Mouse (Mus musculus) liver, embryonic 11.5 days (tissue): ENCODE results near the gene Prune2. TPM values are rescaled to one million over a fixed set of nuclear protein-coding genes. Genes with fewer than 3 reads are reported as not detected.
"Not testable (repeated sequence)": the region's sequence is repeated elsewhere in the genome, so short reads cannot be mapped to it uniquely, and the experiment has no call there.

ENCODE experiments used
- ATAC-seq: fragments of 200-750 bp; cut with Nextera tagmentation; replicated peaks from 2 replicates; pipeline ENCODE4 v1.8.0; 2017; ENCODE audit warnings: moderate number of reproducible peaks, mild to moderate bottlenecking, moderate TSS enrichment, moderate library complexity; ENCODE audit not compliant: low FRiP score
- DNase-seq: peaks from one replicate; pipeline ENCODE4 v3.0.0-alpha.2; 2017; ENCODE audit warnings: low spot score
- H3K27ac ChIP-seq: fragments of 300-500 bp; sonication (generic); 2 replicates; pipeline ENCODE4 v1.5.1; 2014; ENCODE audit warnings: mild to moderate bottlenecking, low read depth, low read length, control low read depth
- H3K27me3 ChIP-seq: fragments of 300-500 bp; sonication (generic); replicated peaks from 2 replicates; pipeline ENCODE4 v1.6.1; 2014; ENCODE audit warnings: low read length, mixed read lengths; ENCODE audit not compliant: control insufficient read depth, insufficient read depth
- H3K36me3 ChIP-seq: fragments of 300-500 bp; sonication (generic); 2 replicates; pipeline ENCODE4 v1.6.1; 2014; ENCODE audit warnings: mild to moderate bottlenecking, low read length, moderate library complexity, mixed read lengths; ENCODE audit not compliant: control insufficient read depth, insufficient read depth
- H3K4me1 ChIP-seq: fragments of 300-500 bp; sonication (generic); replicated peaks from 2 replicates; pipeline ENCODE4 v1.6.1; 2014; ENCODE audit warnings: low read length, mixed read lengths; ENCODE audit not compliant: control insufficient read depth, insufficient read depth
- H3K4me2 ChIP-seq: fragments of 300-500 bp; sonication (generic); 2 replicates; pipeline ENCODE4 v1.6.1; 2014; ENCODE audit warnings: mild to moderate bottlenecking, control low read depth, moderate library complexity
- H3K4me3 ChIP-seq: fragments of 300-500 bp; sonication (generic); 2 replicates; pipeline ENCODE4 v1.5.1; 2014; ENCODE audit warnings: low read depth, low read length, control low read depth
- H3K9ac ChIP-seq: fragments of 300-500 bp; sonication (generic); 2 replicates; pipeline ENCODE4 v1.6.1; 2014; ENCODE audit warnings: low read depth, low read length, control low read depth
- H3K9me3 ChIP-seq: fragments of 300-500 bp; sonication (generic); 2 replicates; pipeline ENCODE4 v1.6.1; 2016; ENCODE audit warnings: low read length, inconsistent platforms, mixed read lengths; ENCODE audit not compliant: control insufficient read depth
- WGBS: fragments of 180-500 bp; shearing (Covaris S2); extraction: QIAGEN DNeasy Blood & Tissue Kit; methylation state at CpG from one replicate; pipeline ENCODE4 v1.1.7; 2014; 5-methylcytosine and 5-hydroxymethylcytosine counted together
- polyA plus RNA-seq: library from polyadenylated mRNA; unstranded; fragments of >200 nt; fragmentation: Nextera tagmentation; extraction: Ambion mirVana; gene quantifications from 2 replicates; pipeline ENCODE4 v1.2.1, GENCODE M21; 2014

The Prune2 gene
- polyA plus RNA-seq, 1 experiment from 2014 or later, result 1.4 TPM

GRCm38 (mm10) chr19:17166288-17166687, 210.4 kb downstream of the Prune2 start:
- no peak overlapping the region for H3K27ac ChIP-seq
- H3K36me3 ChIP-seq, result no peaks in the 10 kb centered on the region
- H3K9me3 ChIP-seq, result no peaks in the 10 kb centered on the region
- H3K9ac ChIP-seq, result no peak overlapping the region
- no peak overlapping the region for H3K4me3 ChIP-seq
- DNase-seq (no peak), ATAC-seq (no peak)
- H3K27me3 ChIP-seq, result no peaks in the 10 kb centered on the region
- WGBS, result 56% methylated on average over 7 of the region's 7 CpGs
- no peak overlapping the region for H3K4me2 ChIP-seq
- H3K4me1 ChIP-seq, result peaks cover 3% of the 10 kb centered on the region

GRCm38 (mm10) chr19:17168186-17168585, 212.3 kb downstream of the Prune2 start:
- H3K9me3 ChIP-seq, result no peaks in the 10 kb centered on the region
- no peak for ATAC-seq

GRCm38 (mm10) chr19:17169746-17170145, 213.8 kb downstream of the Prune2 start:
- Histone ChIP-seq H3K4me3 (no peak overlapping the region), H3K9me3 (no peaks in the 10 kb centered on the region), H3K4me2 (no peak overlapping the region), H3K4me1 (no peaks in the 10 kb centered on the region), H3K27ac (no peak overlapping the region), H3K36me3 (no peaks in the 10 kb centered on the region), H3K9ac (no peak overlapping the region), H3K27me3 (no peaks in the 10 kb centered on the region)
- 72% methylated on average over 10 of the region's 10 CpGs for WGBS
- ATAC-seq (no peak), DNase-seq (no peak)

More at GRCm38 (mm10) chr19:17168186-17168585, 212.3 kb downstream of the Prune2 start:
- Histone ChIP-seq H3K27me3 (no peaks in the 10 kb centered on the region), H3K27ac (no peak overlapping the region), H3K4me2 (no peak overlapping the region), H3K9ac (no peak overlapping the region), H3K36me3 (no peaks in the 10 kb centered on the region), H3K4me1 (peaks cover 3% of the 10 kb centered on the region), H3K4me3 (no peak overlapping the region)
- DNase-seq, result no peak
- WGBS, result 83% methylated on average over 9 of the region's 9 CpGs

GRCm38 (mm10) chr19:17174501-17174900, 218.6 kb downstream of the Prune2 start:
- 85% methylated on average over 2 of the region's 2 CpGs for WGBS
- H3K4me3 ChIP-seq, H3K27ac ChIP-seq, H3K4me1 ChIP-seq, H3K9ac ChIP-seq, ATAC-seq, H3K36me3 ChIP-seq, H3K4me2 ChIP-seq, H3K27me3 ChIP-seq, H3K9me3 ChIP-seq, DNase-seq: not testable (repeated sequence)

- Histone ChIP-seq H3K9ac (no peak overlapping the region), H3K4me2 (no peak overlapping the region), H3K36me3 (no peaks in the 10 kb centered on the region), H3K27me3 (no peaks in the 10 kb centered on the region), H3K4me1 (no peaks in the 10 kb centered on the region), H3K4me3 (no peak overlapping the region), H3K9me3 (no peaks in the 10 kb centered on the region), H3K27ac (no peak overlapping the region)
- no peak for ATAC-seq
- 67% methylated on average over 4 of the region's 4 CpGs for WGBS
- no peak for DNase-seq
These were observed 224.6 kb downstream of the Prune2 start for GRCm38 (mm10) chr19:17180506-17180905.

GRCm38 (mm10) chr19:17194730-17195129, 238.8 kb downstream of the Prune2 start:
- no peak for DNase-seq
- Histone ChIP-seq H3K36me3 (no peaks in the 10 kb centered on the region), H3K4me3 (no peak overlapping the region), H3K4me1 (peaks cover 4% of the 10 kb centered on the region; the same call in 1 of the 2 replicates), H3K9me3 (no peaks in the 10 kb centered on the region), H3K27ac (no peak overlapping the region), H3K4me2 (no peak overlapping the region), H3K9ac (no peak overlapping the region), H3K27me3 (no peaks in the 10 kb centered on the region)
- no peak for ATAC-seq
- WGBS, result 78% methylated on average over 5 of the region's 5 CpGs

GRCm38 (mm10) chr19:17199059-17199458, 243.1 kb downstream of the Prune2 start:
- WGBS, result 18% methylated on average over 8 of the region's 8 CpGs
- DNase-seq (no peak), ATAC-seq (no peak)
- Histone ChIP-seq H3K4me2 (no peak overlapping the region), H3K36me3 (no peaks in the 10 kb centered on the region), H3K9me3 (no peaks in the 10 kb centered on the region), H3K4me1 (peaks cover 4% of the 10 kb centered on the region; the same call in 1 of the 2 replicates), H3K27ac (no peak overlapping the region), H3K9ac (no peak overlapping the region), H3K27me3 (no peaks in the 10 kb centered on the region), H3K4me3 (no peak overlapping the region)

- Histone ChIP-seq H3K9ac (no peak overlapping the region), H3K27me3 (no peaks in the 10 kb centered on the region), H3K27ac (no peak overlapping the region), H3K36me3 (no peaks in the 10 kb centered on the region), H3K9me3 (no peaks in the 10 kb centered on the region), H3K4me2 (no peak overlapping the region), H3K4me1 (no peaks in the 10 kb centered on the region), H3K4me3 (no peak overlapping the region)
- ATAC-seq (no peak), DNase-seq (no peak)
- WGBS, result 92% methylated on average over 7 of the region's 7 CpGs
These were observed 251.2 kb downstream of the Prune2 start for GRCm38 (mm10) chr19:17207141-17207540.

GRCm38 (mm10) chr19:17210541-17210940, 254.6 kb downstream of the Prune2 start:
- Histone ChIP-seq H3K4me3 (no peak overlapping the region), H3K27ac (no peak overlapping the region), H3K27me3 (no peaks in the 10 kb centered on the region), H3K36me3 (no peaks in the 10 kb centered on the region), H3K4me1 (no peaks in the 10 kb centered on the region), H3K4me2 (no peak overlapping the region), H3K9me3 (no peaks in the 10 kb centered on the region), H3K9ac (no peak overlapping the region)
- WGBS, result 82% methylated on average over 3 of the region's 3 CpGs
- ATAC-seq (no peak), DNase-seq (no peak)
